22 mouse cellular contexts compared by ENCODE assay signal in genomic region chr9:120295527-120295926, GRCm38 (mm10). TPM values are rescaled to one million over a fixed set of nuclear protein-coding genes. Genes with fewer than 3 reads are reported as not detected.
DNase-seq lines count a peak whose midpoint lies in the region; ATAC-seq and TF ChIP-seq lines count a peak whose summit lies in the region.
"Had no signal": no experiment of that assay in that cellular context is flagged by ENCODE, and none has a peak within 500 bp of the region (broad histone marks: within the 10 kb centered on the region; RNA-seq: fewer than 3 reads in every experiment).

No protein-coding gene starts in this region.

- peak; percentile 68 for TF ChIP-seq CTCF in gastrocnemius, adult 2 months (IDR thresholded peaks at IDR 0.05)
- TF ChIP-seq CTCF in kidney, adult 2 months (conservative IDR thresholded peaks at IDR 0.05; ENCODE audit: insufficient read depth, insufficient read length, low read depth, low read length) = no peak

- H3K27me3 ChIP-seq in kidney, adult 2 months (replicated peaks; ENCODE audit: control insufficient read depth, insufficient read depth, low read length) = no peaks in the 10 kb centered on the region
- no peaks in the 10 kb centered on the region for H3K27me3 ChIP-seq in midbrain, embryonic 11.5 days (ENCODE audit: control insufficient read depth, insufficient read depth, low read length)
- H3K27me3 ChIP-seq in midbrain, embryonic 14.5 days (ENCODE audit: control insufficient read depth, insufficient read depth, low read length) = 0 out of 2 replicates have a peak, but pooled peaks cover 2% of the 10 kb centered on the region
- H3K27me3 ChIP-seq: intestine, embryonic 15.5 days had no signal

- H3K36me3 ChIP-seq in kidney, adult 2 months (ENCODE audit: control insufficient read depth, insufficient read depth, low read length) = no peaks in the 10 kb centered on the region
- H3K36me3 ChIP-seq in midbrain, embryonic 11.5 days (ENCODE audit: control insufficient read depth, insufficient read depth, low read length) = no peaks in the 10 kb centered on the region
- no peaks in the 10 kb centered on the region for H3K36me3 ChIP-seq in midbrain, embryonic 14.5 days (ENCODE audit: control insufficient read depth, insufficient read depth, low read length)
- H3K36me3 ChIP-seq: hindbrain, embryonic 10.5 days; intestine, embryonic 15.5 days; limb, embryonic 12.5 days; neural tube, embryonic 13.5 days had no signal

- TF ChIP-seq POLR2A in kidney, adult 2 months (IDR thresholded peaks at IDR 0.05; ENCODE audit: low read depth, low read length) = no peak

- ATAC-seq in midbrain, embryonic 11.5 days (ENCODE audit: low FRiP score) = no peak
- ATAC-seq in midbrain, embryonic 14.5 days (ENCODE audit: low FRiP score, low TSS enrichment) = no peak
- ATAC-seq: forebrain, embryonic 14.5 days; hindbrain, embryonic 16.5 days; intestine, embryonic 15.5 days; midbrain, embryonic 16.5 days had no signal

- H3K4me1 ChIP-seq in kidney, adult 2 months (ENCODE audit: control insufficient read depth, insufficient read depth, low read length) = no peaks in the 10 kb centered on the region
- H3K4me1 ChIP-seq in midbrain, embryonic 11.5 days (ENCODE audit: control insufficient read depth, insufficient read depth, low read length) = no peaks in the 10 kb centered on the region
- no peaks in the 10 kb centered on the region for H3K4me1 ChIP-seq in midbrain, embryonic 14.5 days (ENCODE audit: control insufficient read depth, insufficient read depth, low read length)
- H3K4me1 ChIP-seq: intestine, embryonic 15.5 days; limb, embryonic 12.5 days; neural tube, embryonic 13.5 days had no signal

- no peak overlapping the region for H3K27ac ChIP-seq in gastrocnemius, adult 2 months
- no peak overlapping the region for H3K27ac ChIP-seq in kidney, adult 2 months (ENCODE audit: insufficient read depth, low read depth, low read length)
- no peak overlapping the region for H3K27ac ChIP-seq in midbrain, embryonic 11.5 days (ENCODE audit: low read depth, low read length)
- no peak overlapping the region for H3K27ac ChIP-seq in midbrain, embryonic 14.5 days (replicated peaks; ENCODE audit: low read depth, low read length)
- H3K27ac ChIP-seq: hindbrain, embryonic 10.5 days; intestine, embryonic 15.5 days; limb, embryonic 12.5 days had no signal

- intact Hi-C loops in gastrocnemius, adult 2 months (cut with DNase I) = no loop called here

- no peak overlapping the region for H3K4me3 ChIP-seq in gastrocnemius, adult 2 months
- no peak overlapping the region for H3K4me3 ChIP-seq in kidney, adult 2 months (ENCODE audit: insufficient read depth, low read depth, low read length)
- H3K4me3 ChIP-seq in midbrain, embryonic 11.5 days (ENCODE audit: low read depth, low read length) = no peak overlapping the region
- H3K4me3 ChIP-seq in midbrain, embryonic 14.5 days (replicated peaks; ENCODE audit: low read depth, low read length) = no peak overlapping the region
- H3K4me3 ChIP-seq: hindbrain, embryonic 10.5 days; intestine, embryonic 15.5 days; limb, embryonic 12.5 days; myocyte; neural tube, embryonic 13.5 days had no signal

- H3K9me3 ChIP-seq in midbrain, embryonic 11.5 days (ENCODE audit: control insufficient read depth, low read length) = no peaks in the 10 kb centered on the region
- H3K9me3 ChIP-seq in midbrain, embryonic 14.5 days (ENCODE audit: control insufficient read depth, low read length) = no peaks in the 10 kb centered on the region
- H3K9me3 ChIP-seq: hindbrain, embryonic 10.5 days; intestine, embryonic 15.5 days; limb, embryonic 12.5 days; neural tube, embryonic 13.5 days had no signal

- DNase-seq in adrenal gland, postnatal 10 days = peak; percentile 22
- no peak for DNase-seq in adrenal gland, adult 2 months
- DNase-seq in gastrocnemius, adult 2 months = no peak
- DNase-seq in gastrocnemius, postnatal 25 days = no peak
- peak; percentile 15 for DNase-seq in kidney, adult 2 months
- DNase-seq in kidney, adult 9 months = no peak
- DNase-seq in midbrain, embryonic 11.5 days (ENCODE audit: low spot score, missing footprints) = peak; percentile 56
- DNase-seq in midbrain, embryonic 14.5 days = no peak
- DNase-seq: lung, adult 18-20 months; retina, postnatal 1 day; right cerebral cortex, postnatal 25 days; spleen, adult 18-20 months had no signal

- WGBS in kidney, adult 2 months = 88% methylated on average over 5 of the region's 5 CpGs
- 81% methylated on average over 5 of the region's 5 CpGs for WGBS in midbrain, embryonic 11.5 days
- 82% methylated on average over 5 of the region's 5 CpGs for WGBS in midbrain, embryonic 14.5 days

- no peak overlapping the region for H3K9ac ChIP-seq in midbrain, embryonic 11.5 days (ENCODE audit: low read length)
- no peak overlapping the region for H3K9ac ChIP-seq in midbrain, embryonic 14.5 days (replicated peaks; ENCODE audit: low read length)
- H3K9ac ChIP-seq: intestine, embryonic 15.5 days; limb, embryonic 12.5 days; neural tube, embryonic 13.5 days had no signal

- no peak overlapping the region for H3K4me2 ChIP-seq in midbrain, embryonic 11.5 days
- H3K4me2 ChIP-seq in midbrain, embryonic 14.5 days (ENCODE audit: low read length) = no peak overlapping the region
- H3K4me2 ChIP-seq: intestine, embryonic 15.5 days; limb, embryonic 12.5 days; liver, embryonic 11.5 days; neural tube, embryonic 13.5 days had no signal

RNA-seq across cellular contexts. Expression of gene Myrip, which starts 5.8 kb away (rescaled TPM):
- 1 to 10 TPM; 6.0 to 8.7 TPM for total RNA-seq in adrenal gland, postnatal 10 days (2021)
- total RNA-seq in adrenal gland, adult 2 months (2021) = 1 to 10 TPM; 5.0 to 5.4 TPM
- 1.4 TPM in 2 replicates for polyA plus RNA-seq in adrenal gland, adult 2 months (2012; rRNA removed)
- total RNA-seq in gastrocnemius, adult 2 months (2021) = 1 to 10 TPM in 1 of 2 experiments, under 1 TPM in 1; 0.98 to 1.2 TPM
- total RNA-seq in gastrocnemius, postnatal 25 days (2021) = 1 to 10 TPM in 1 of 2 experiments, under 1 TPM in 1; 0.97 to 4.5 TPM
- 1.1 and 1.3 TPM in 2 replicates for polyA plus RNA-seq in kidney, adult 2 months (2012; rRNA removed)
- 0.94 and 1.6 TPM in 2 replicates for polyA plus RNA-seq in midbrain, embryonic 11.5 days (2014; fragmentation: Nextera tagmentation; extraction: Ambion mirVana)
- polyA plus RNA-seq in midbrain, embryonic 14.5 days (2014; fragmentation: Nextera tagmentation; extraction: Ambion mirVana) = 3.8 and 5.4 TPM in 2 replicates
- total RNA-seq: megakaryocyte-erythroid progenitor cell, adult 5-6 weeks had no signal

Comparison
In these comparisons a context has a peak if more than half of its experiments do, and no peak if none do; other contexts are left out.
1. DNase-seq: peak in adrenal gland, postnatal 10 days (single experiment), kidney, adult 2 months (single experiment) and midbrain, embryonic 11.5 days (single experiment); none in adrenal gland, adult 2 months (single experiment), gastrocnemius, adult 2 months (single experiment), gastrocnemius, postnatal 25 days (single experiment), kidney, adult 9 months (single experiment) and midbrain, embryonic 14.5 days (single experiment).